Mouse (Mus musculus) cerebellum, adult (tissue): ENCODE data around the gene Arl15.

ENCODE experiments used
- ATAC-seq: cut with Nextera tagmentation; 2 replicates; pipeline ENCODE4 v1.9.2; 2017; ENCODE audit warnings: mild to moderate bottlenecking, moderate library complexity, mixed read lengths; ENCODE audit not compliant: insufficient number of reproducible peaks, low FRiP score, low TSS enrichment

Gene Arl15

DNA sequence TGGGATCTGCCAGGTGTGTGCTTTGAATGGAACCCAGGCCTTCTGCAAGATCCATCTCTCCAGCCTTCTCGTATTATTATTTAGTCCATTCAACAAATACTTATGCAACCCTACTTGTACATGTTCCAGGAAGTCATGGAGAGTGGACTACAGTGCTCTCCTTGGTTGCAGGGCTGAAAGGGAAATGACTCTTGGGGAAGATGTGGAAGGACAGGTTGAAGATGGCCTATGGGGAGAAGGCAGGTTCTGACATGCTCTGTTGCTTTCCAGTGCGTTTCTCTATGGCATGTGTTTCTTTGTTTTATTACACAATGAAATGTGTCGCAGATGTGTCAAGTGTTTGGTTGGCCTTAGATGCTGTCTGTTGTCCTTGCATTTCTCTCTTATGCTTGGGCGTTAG, 5.1 kb downstream of the Arl15 start:
- no peak for ATAC-seq

DNA sequence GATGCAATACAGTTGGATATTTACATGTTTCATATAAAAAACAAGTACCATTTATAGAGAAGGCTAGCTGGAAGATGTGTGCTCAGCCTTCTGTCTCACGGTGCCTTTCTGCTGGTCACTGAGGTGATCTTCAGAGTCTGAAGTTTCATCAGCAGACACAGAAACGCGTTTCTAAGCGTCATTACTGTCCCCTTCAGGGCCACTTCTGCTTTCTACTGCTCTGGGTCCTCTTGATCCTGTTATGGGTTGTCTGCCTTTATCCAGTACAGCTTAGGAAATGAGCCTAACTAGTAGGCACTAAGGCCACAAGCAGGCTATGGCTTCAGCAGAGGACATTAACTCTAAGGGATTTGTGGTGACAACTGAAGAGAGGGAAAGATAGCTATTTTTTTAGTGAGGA, 5.9 kb downstream of the Arl15 start:
- no peak for ATAC-seq

DNA sequence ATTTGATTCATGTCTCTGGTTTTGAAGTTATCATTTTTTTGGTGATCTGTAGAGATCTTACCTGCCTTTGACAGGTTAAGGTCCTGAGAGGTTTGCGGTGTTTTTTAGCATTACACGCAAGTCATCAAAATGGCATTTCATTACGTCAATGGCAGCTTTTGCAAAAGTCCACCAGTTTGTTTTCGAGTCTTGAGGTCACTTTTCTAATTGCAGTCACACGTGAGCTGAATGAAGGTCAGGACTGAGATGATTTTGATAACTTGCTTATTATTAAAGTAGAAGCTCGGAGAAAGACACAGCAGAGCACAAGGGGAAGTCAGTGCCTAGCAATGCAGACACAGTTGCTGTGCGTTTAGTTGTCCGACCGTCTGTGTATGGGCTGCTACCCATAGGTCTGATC, 8.3 kb downstream of the Arl15 start:
- ATAC-seq: no peak

GRCm38 (mm10) chr13:113811141-113811540, 16.8 kb downstream of the Arl15 start:
- no peak for ATAC-seq

DNA sequence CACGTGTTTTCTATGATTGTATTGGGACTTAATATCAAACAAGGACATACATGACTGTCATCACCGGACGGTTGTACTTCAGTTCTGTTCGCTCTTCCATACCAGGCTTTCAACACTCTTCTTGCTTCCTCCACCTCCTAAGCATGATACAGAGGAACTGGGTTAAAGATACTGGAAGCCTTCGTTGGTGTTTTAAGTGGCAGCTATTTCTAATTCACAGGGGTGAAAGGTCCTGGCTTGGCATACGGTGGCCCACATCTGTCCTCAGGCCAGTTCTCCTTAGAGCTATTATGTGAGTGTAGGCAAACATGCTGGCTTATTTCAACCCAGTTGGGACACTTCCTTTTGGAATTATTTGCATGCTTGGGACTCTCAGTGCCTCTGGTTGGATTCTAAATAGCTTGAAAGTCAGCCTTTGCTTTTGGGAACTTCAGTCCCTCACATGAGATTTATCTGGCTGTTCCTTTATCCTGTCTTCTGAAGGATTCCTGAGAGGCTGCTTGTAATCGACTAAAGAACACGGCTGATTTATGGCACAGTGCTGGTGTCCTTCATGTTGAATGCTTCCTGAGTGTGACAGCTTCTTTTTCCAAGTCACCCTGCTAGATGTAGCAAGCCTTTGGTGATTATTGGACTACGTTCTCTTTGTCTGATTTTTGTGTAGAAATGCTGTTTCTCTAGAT, 17.7 kb downstream of the Arl15 start:
- no peak for ATAC-seq

DNA sequence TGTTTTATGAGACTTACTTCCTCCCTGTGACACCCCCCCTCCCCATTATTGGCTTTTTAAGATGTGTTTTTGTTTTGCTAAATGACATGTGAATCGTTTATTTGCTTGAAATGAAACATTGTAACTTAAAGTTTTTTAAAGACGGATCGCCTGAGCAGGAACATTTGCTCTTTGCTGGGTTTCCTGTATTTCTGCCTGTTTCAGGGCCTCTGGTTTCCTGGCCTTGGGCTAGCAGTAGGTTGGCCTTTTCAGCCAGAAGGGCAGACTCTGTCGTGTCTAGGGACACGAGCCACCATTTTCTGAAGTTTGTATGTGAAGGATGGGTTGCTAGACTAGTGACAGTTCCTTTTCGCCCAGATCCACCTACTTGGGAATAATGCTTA, 18.3 kb downstream of the Arl15 start:
- no peak for ATAC-seq

DNA sequence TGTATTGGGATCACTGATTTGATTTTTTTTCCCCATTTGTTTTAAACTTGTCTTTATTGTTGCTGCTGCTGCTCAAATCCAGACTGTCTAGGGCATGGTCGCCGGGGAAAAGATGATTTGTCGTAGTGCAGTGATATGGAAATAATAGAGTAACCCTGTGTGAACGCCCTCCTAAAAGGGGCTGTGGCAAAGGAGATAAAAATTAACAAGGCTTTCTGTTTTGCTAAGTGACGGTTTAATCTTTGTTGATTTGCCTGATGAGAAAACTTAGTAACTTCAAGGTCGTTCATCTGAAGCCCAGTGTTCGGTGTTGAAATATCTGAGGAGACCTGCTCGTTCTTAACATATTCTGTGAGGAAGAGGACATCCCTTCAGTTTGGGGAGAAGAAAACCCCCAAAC, 19.8 kb downstream of the Arl15 start:
- no peak for ATAC-seq

- no peak for ATAC-seq
These were observed 21.6 kb downstream of the Arl15 start for GRCm38 (mm10) chr13:113815697-113816420.

- ATAC-seq: no peak
These were observed 22.1 kb downstream of the Arl15 start for GRCm38 (mm10) chr13:113816421-113816810.

DNA sequence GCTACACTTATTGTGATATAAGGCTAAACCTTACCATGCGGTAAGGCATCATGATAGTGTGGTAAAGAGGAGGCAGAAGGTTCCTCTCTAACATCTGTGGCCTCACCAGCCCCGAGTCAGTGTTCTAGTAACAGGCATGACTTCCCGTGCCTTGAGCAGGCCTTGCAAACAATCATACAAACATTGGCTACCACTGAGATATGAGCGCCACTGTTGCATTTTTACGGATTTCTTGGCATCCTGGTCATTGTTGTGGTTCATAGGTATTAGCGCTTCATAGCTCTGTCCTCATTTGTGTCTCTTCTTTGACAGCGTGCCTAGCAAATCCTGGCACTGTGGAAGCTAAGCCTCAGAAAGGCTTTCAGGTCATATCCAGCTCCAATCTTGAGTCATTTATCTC, 24.7 kb downstream of the Arl15 start:
- ATAC-seq: no peak

DNA sequence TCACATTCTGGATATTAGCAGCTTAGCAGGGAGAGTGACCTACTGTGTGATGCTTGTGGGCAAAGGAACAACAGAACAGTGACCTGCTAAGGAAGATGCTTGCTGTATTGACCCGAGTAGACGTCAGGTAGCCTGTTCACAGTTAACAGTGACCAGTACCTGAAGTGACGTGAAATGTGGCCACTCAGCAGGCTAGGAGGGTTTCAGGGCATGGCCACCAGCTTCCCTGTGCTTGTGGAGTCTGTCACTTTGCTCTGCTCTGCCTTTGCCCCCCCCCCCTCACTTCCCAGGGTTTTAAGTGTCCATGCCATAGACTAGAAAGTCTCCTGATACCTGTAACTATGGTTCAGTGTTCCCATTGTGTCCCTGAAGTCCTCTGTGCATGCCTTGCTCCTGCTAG, 25.9 kb downstream of the Arl15 start:
- ATAC-seq: no peak

GRCm38 (mm10) chr13:113821891-113822290, 27.6 kb downstream of the Arl15 start:
- no peak for ATAC-seq

GRCm38 (mm10) chr13:113824027-113824426, 29.7 kb downstream of the Arl15 start:
- ATAC-seq: no peak

DNA sequence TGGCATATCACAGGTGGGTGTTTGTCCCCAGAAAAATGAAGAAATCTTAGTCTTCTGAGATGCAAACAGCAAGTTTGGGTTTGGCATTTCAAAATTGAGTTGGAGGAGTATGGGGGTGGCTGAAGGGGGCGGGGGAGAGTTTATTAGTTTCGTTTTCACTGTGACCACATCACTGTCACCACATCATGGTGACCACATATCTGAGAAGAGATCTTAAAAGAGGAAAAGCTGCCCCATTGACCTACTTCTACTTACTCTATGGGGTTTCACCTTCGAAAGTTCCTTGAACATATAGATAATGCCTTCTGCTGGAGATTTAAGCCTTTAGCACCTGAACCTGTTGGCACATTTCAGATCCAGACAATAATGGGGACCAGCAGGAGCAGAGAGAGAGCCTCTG, 34.3 kb downstream of the Arl15 start:
- no peak for ATAC-seq

- no peak for ATAC-seq
These were observed 34.8 kb downstream of the Arl15 start for GRCm38 (mm10) chr13:113829079-113829478.

DNA sequence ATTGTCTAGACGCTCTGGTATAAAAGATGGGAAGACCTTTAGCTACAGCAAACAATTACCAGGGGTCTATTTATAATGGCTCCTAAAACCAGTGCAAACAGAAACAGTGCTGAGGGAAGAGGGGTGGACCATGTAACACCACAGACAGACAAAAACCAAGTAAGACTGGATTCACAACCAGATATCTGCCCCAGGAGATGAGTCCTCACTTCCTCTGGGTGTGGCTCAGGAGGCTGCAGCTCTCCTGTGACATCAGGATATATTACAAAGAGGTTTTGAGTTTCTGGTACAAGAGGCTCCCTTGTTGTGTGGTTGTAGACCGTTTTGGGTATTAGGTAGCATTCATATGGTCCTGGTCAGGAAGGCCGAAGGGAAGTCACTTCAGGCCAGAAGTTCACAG, 36.5 kb downstream of the Arl15 start:
- ATAC-seq: no peak

DNA sequence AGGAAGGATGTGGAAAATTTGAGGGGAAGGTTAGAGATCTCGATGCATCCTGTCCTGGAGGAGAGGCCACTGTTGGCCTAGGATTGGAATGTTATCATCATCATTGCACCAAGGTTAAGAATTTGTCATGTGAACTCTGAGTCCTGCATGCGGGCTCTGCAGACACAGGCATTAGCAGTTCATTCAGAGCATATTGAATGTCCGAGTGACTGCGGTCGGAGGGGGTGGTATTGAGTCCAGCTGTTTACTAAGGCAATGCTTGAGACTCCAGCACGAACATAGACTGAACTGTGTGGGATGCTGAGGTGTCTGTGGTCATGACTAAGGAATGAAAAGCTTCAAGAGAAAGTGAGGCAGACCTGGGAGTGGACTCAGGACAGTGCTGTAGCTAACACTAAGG, 38.6 kb downstream of the Arl15 start:
- no peak for ATAC-seq

GRCm38 (mm10) chr13:113835921-113836320, 41.6 kb downstream of the Arl15 start:
- ATAC-seq: no peak

DNA sequence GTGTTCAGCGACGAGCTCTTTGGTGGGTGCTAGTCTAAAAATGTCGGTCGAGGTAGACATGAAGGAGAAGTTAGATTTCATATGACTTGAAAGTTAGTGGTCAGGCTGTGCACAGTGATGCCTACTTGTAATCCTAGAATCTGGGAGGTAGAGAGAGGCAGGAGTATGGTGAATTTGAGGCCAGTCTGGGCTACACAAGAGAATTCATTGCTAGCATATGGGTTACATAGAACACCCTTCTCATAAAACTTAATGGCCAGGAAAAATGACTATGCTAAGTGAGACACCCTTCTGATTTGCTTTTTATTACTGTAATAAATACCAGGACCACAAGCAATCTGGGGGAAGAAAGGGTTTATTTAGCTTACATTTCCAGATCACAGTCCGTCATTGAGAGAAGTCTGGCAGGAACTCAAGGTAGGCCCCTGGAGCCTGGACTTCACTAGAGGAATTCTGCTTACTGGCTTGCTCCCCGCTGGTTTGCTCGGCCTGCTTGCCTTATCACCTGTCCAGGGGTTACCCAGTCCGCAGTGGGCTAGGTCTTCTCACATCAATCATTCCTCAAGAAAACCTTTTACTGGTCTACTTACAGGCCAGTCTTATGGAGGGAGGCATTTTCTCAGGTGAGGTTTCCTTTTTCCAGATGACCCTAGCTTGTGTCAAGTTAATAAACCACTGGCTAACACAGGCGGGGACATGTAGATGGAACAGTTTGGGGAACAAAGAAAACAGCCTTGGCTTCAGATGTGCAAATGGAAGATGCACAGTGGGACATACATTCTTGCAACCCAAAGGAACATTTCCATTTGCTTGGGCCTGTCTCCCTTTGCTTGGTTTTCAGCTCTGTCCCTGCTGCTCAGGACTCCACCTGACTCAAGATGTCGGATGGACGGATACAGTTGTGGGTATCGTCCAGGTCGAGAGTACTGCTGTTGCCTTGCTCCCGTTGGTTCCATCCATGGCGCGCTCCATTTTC, 44.6 kb downstream of the Arl15 start:
- no peak for ATAC-seq

GRCm38 (mm10) chr13:113840421-113840820, 46.1 kb downstream of the Arl15 start:
- ATAC-seq: no peak
